Comparison of ENCODE assay signal across 8 mouse cellular contexts in genomic region chrX:70384917-70385275, GRCm38 (mm10). TPM values are rescaled to one million over a fixed set of nuclear protein-coding genes. Genes with fewer than 3 reads are reported as not detected.
DNase-seq lines count a peak whose midpoint lies in the region; ATAC-seq and TF ChIP-seq lines count a peak whose summit lies in the region.

No protein-coding gene starts in this region.

- H3ac ChIP-seq in myocyte (ENCODE audit: control insufficient read depth, insufficient read length) = no peak overlapping the region

- no peaks in the 10 kb centered on the region for H3K79me2 ChIP-seq in myocyte (ENCODE audit: control insufficient read depth, insufficient read depth)

- H3K27me3 ChIP-seq in embryonic facial prominence, embryonic 11.5 days (ENCODE audit: control insufficient read depth, insufficient read depth, low read length) = no peaks in the 10 kb centered on the region
- H3K27me3 ChIP-seq in intestine, embryonic 14.5 days (replicated peaks; ENCODE audit: control insufficient read depth, insufficient read depth, low read length) = no peaks in the 10 kb centered on the region
- H3K27me3 ChIP-seq in myocyte (ENCODE audit: control insufficient read depth, insufficient read depth, insufficient read length) = peaks cover 4% of the 10 kb centered on the region

- no peak for DNase-seq in layer of hippocampus, adult 2 months (ENCODE audit: low spot score in 2 of 2)
- DNase-seq in layer of hippocampus, postnatal 25 days (ENCODE audit: extremely low spot score in 1 of 2, low spot score in 1 of 2) = no peak
- no peak for DNase-seq in embryonic facial prominence, embryonic 11.5 days (ENCODE audit: low spot score)
- no peak for DNase-seq in intestine, embryonic 14.5 days (ENCODE audit: low spot score)
- DNase-seq in adrenal gland, postnatal 14 days = no peak
- no peak for DNase-seq in ovary, postnatal 14 days (ENCODE audit: low spot score)
- DNase-seq in left cerebral cortex, adult 18-20 months (ENCODE audit: low spot score in 2 of 2) = no peak

- no peaks in the 10 kb centered on the region for H3K4me1 ChIP-seq in embryonic facial prominence, embryonic 11.5 days (ENCODE audit: control insufficient read depth, insufficient read depth, low read length)
- H3K4me1 ChIP-seq in intestine, embryonic 14.5 days (replicated peaks; ENCODE audit: control insufficient read depth, insufficient read depth, low read length) = no peaks in the 10 kb centered on the region

- ATAC-seq in embryonic facial prominence, embryonic 11.5 days (replicated peaks; ENCODE audit: insufficient number of reproducible peaks, low FRiP score, low TSS enrichment, low read depth) = peak; percentile 34; the same call in 1 of the 2 replicates
- ATAC-seq in intestine, embryonic 14.5 days (replicated peaks; ENCODE audit: low FRiP score, low TSS enrichment, low read depth) = no peak

- peak overlapping the region; percentile 23 for H3K4me2 ChIP-seq in embryonic facial prominence, embryonic 11.5 days (ENCODE audit: low read depth, low read length)
- H3K4me2 ChIP-seq in intestine, embryonic 14.5 days (ENCODE audit: low read length) = peak overlapping the region; percentile 36
- peak overlapping the region; percentile 67 for H3K4me2 ChIP-seq in myocyte (ENCODE audit: low read depth)

- peak overlapping the region; percentile 66 for H3K4me3 ChIP-seq in layer of hippocampus, adult 2 months
- H3K4me3 ChIP-seq in embryonic facial prominence, embryonic 11.5 days (ENCODE audit: low read depth, low read length) = peak overlapping the region; percentile 51
- H3K4me3 ChIP-seq in intestine, embryonic 14.5 days (ENCODE audit: low read depth, low read length) = peak overlapping the region; percentile 56
- H3K4me3 ChIP-seq in myocyte = peak overlapping the region; percentile 45

- 60% methylated on average over 3 of the region's 3 CpGs for WGBS in embryonic facial prominence, embryonic 11.5 days
- WGBS in intestine, embryonic 14.5 days = 46% methylated on average over 3 of the region's 3 CpGs

- peak overlapping the region; percentile 94 for H3K27ac ChIP-seq in layer of hippocampus, adult 2 months
- no peak overlapping the region for H3K27ac ChIP-seq in embryonic facial prominence, embryonic 11.5 days (replicated peaks; ENCODE audit: low read depth, low read length)
- H3K27ac ChIP-seq in intestine, embryonic 14.5 days (ENCODE audit: low read depth) = no peak overlapping the region

- H3K9me3 ChIP-seq in embryonic facial prominence, embryonic 11.5 days (replicated peaks; ENCODE audit: control insufficient read depth, low read length) = no peaks in the 10 kb centered on the region
- no peaks in the 10 kb centered on the region for H3K9me3 ChIP-seq in intestine, embryonic 14.5 days (ENCODE audit: control insufficient read depth, low read length)

- no peak overlapping the region; the same call in 1 of the 2 replicates for H3K9ac ChIP-seq in embryonic facial prominence, embryonic 11.5 days (replicated peaks; ENCODE audit: low read length)
- H3K9ac ChIP-seq in intestine, embryonic 14.5 days (ENCODE audit: low read length) = no peak overlapping the region

- no peaks in the 10 kb centered on the region for H3K36me3 ChIP-seq in embryonic facial prominence, embryonic 11.5 days (replicated peaks; ENCODE audit: control insufficient read depth, insufficient read depth, low read depth, low read length)
- peaks cover 6% of the 10 kb centered on the region; the same call in 1 of the 2 replicates for H3K36me3 ChIP-seq in intestine, embryonic 14.5 days (ENCODE audit: control insufficient read depth, insufficient read depth, low read length)
- H3K36me3 ChIP-seq in myocyte (ENCODE audit: control insufficient read depth, insufficient read depth) = no peaks in the 10 kb centered on the region

- no peak for TF ChIP-seq CTCF in layer of hippocampus, adult 2 months (conservative IDR thresholded peaks at IDR 0.05)

- no peak for TF ChIP-seq POLR2A in myocyte (IDR thresholded peaks at IDR 0.05; ENCODE audit: insufficient read length, low read depth)

TF ChIP-seq in myocyte, 11 proteins besides CTCF, POLR2A, EP300 and RAD21:
- TF ChIP-seq TCF12 (IDR thresholded peaks at IDR 0.05; ENCODE audit: insufficient read depth, poor library complexity, severe bottlenecking) (no peak), CEBPB (IDR thresholded peaks at IDR 0.05; ENCODE audit: insufficient read depth, poor library complexity, severe bottlenecking) (no peak), MAX (IDR thresholded peaks at IDR 0.05; ENCODE audit: low read depth) (no peak), USF1 (IDR thresholded peaks at IDR 0.05; ENCODE audit: low read depth) (no peak), POLR2AphosphoS2 (IDR thresholded peaks at IDR 0.05; ENCODE audit: insufficient read length, low read depth) (no peak)

RNA-seq across cellular contexts. Expression of gene 1110012L19Rik, which starts 0.8 kb away (rescaled TPM):
- total RNA-seq in layer of hippocampus, adult 2 months (2021) = 10 to 100 TPM; 14.3 to 16.5 TPM
- 10 to 100 TPM; 13.8 to 17.2 TPM for total RNA-seq in layer of hippocampus, postnatal 25 days (2021)
- 30.9 and 31.7 TPM in 2 replicates for polyA plus RNA-seq in embryonic facial prominence, embryonic 11.5 days (2014; fragmentation: Nextera tagmentation; extraction: Ambion mirVana)
- 31.9 and 34.4 TPM in 2 replicates for polyA plus RNA-seq in intestine, embryonic 14.5 days (2014; fragmentation: Nextera tagmentation; extraction: Ambion mirVana)
- 25.5 TPM for polyA plus RNA-seq in myocyte (2012; fragmentation: generic; extraction: Trizol)
- total RNA-seq in adrenal gland, postnatal 14 days (2021) = 21.0 and 22.5 TPM in 2 replicates
- 10 to 100 TPM; 13.0 to 14.5 TPM for total RNA-seq in left cerebral cortex, adult 18-20 months (2021)

RNA-seq across cellular contexts. Expression of gene Ids, which starts 20.0 kb away (rescaled TPM):
- total RNA-seq in layer of hippocampus, adult 2 months (2021) = 100 to 1,000 TPM; 286 to 303 TPM
- total RNA-seq in layer of hippocampus, postnatal 25 days (2021) = 100 to 1,000 TPM; 285 to 292 TPM
- polyA plus RNA-seq in embryonic facial prominence, embryonic 11.5 days (2014; fragmentation: Nextera tagmentation; extraction: Ambion mirVana) = 3.0 and 3.8 TPM in 2 replicates
- 2.6 and 3.4 TPM in 2 replicates for polyA plus RNA-seq in intestine, embryonic 14.5 days (2014; fragmentation: Nextera tagmentation; extraction: Ambion mirVana)
- polyA plus RNA-seq in myocyte (2012; fragmentation: generic; extraction: Trizol) = 6.1 TPM
- 25.9 and 32.0 TPM in 2 replicates for total RNA-seq in adrenal gland, postnatal 14 days (2021)
- total RNA-seq in left cerebral cortex, adult 18-20 months (2021) = 100 to 1,000 TPM; 324 to 348 TPM
